Mouse (Mus musculus) CD4-positive helper T cell, adult 2 months (primary cell): ENCODE measurements around the gene Gm21988.

Source experiments
- DNase-seq: peaks from one replicate; pipeline ENCODE4 v3.0.0-alpha.2; 2012; ENCODE audit warnings: low read depth, missing footprints, low spot score

The Gm21988 gene

DNA sequence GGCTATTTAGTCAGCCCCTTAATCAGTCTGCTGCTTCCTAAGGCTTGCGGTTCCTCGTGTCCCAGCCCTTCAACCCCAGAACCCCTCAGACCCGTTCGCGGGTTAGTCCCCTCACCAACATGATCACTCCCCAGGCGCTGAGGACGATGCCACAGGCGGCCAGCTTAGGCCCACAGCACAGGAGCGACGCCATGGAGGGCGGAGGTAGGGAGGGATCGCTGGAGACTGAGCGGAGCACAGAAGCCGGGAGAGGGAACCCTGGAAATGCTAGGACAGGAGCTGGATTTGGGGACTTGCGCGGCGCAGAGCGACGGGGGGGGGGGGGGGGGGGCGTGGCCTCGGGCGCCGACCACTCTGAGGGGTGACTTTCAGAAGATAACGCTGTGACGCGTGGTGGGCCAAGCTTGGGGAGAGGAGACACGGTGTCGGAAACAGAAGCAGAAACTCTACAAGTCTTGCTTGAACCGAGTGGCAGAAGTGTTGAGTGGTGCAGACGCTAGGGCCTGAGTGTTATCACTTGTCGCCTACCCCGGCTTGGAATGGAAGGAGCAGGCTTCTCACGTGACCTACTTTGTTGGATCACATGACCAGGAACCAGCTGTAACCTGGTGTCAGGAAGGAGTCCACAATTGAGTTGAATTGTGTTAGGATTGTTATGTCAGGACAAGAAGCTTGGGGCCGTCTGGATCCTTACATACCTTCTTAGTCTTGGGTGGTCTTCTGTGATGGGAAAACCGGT lies at the start of gene Gm21988, which contains the start of gene Rnasek:
Gene Gm21988 (minus strand): TSS at position 290 of the 739 bp plus-strand sequence.
Gene Rnasek (minus strand): TSS at position 302 of the 739 bp plus-strand sequence.
- peak; percentile 88 for DNase-seq

DNA sequence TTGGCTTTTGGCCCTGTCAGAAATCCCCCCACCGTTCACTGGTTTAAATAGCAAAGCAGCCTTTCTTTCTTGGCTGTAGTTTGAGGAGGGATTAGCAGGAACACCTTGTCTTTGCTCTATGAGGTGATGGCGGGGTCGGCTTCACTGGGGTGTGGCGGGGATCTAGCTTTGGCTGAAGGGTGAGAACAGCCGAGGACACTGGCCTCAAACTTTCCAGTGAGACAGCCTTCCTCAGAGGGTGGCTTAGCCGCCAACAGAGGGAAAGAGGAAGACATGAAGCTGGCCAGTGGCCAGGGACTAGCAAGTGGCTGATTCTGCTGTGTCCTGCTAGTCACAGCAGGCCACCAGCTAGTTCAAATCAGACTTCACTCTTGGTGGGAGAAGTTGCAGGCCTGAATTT lies 49.6 kb upstream of the Gm21988 start:
- no peak for DNase-seq

DNA sequence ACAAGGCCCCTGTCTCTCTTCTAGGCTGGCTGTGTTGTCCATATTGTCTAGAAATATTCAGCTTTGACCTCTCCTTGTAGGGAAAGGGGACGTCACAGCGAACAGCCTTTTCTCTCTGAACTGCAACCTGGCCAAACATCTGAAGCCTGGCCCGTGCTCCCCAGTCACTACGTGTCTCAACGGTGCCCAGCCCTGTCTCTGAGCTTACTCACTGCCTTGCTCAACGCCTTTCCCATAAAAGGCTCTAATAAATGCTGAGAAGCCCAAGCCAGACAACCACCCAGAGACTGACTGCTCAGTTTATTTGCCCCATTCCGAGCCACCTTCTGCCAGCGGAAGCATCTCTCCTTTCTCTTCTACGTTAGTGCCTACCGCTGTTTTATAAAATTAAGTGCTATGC lies 48.5 kb upstream of the Gm21988 start:
- no peak for DNase-seq

DNA sequence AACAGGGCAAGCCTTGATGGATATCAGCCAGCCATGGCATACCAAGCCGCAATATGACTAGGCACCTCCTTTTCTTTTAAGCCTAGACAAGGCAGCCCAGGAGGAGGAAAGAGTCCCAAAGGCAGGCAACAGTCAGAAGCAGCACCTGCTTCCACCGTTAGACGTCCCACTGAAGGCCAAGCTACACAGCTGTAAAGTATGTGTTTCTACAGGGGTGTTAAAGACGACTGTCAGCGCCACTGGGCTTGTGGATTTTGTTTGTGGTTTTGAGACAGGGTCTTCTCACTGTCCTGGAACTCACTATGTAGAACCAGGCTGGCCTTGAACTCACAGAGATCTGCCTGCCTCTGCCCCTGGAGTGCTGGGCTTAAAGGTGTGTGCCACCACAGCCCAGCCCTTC lies 46.1 kb upstream of the Gm21988 start:
- no peak for DNase-seq

DNA sequence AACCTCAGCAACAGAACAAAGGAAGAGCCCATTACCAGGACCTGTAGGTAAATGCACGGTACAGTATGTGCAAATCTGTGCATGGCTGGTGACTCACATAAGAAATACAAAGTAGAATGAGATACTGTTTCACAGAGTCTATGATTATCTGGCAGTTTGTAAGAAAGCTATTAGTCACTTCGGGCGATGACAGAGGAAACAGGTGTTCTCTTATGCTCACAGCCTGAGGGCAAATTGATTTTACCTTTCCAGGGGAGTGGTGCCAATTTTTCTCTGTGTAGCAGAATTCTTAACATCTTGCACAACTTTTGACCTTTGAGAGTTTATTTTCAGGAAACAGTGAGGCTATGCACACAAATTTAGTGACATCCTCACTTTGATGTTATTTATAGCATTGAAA lies 45.1 kb upstream of the Gm21988 start:
- DNase-seq = no peak

DNA sequence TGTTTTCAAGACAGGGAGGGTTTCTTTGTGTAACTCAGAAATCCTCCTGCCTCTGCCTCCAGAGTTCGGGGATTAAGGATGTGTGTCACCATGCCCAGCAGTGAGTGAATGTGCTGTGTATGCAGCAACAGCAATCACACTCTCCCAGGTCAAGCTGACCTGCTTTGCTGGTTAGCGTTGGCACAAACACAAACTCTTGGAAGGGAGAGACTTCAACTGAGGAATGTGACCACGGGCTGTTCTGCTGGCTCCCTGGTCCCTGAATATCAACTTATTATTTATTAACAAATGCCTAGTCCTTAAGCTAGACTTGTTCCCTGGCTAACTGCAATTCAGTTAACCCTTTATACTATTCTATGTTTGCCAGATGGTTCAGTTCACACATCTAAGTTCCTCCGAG lies 44.0 kb upstream of the Gm21988 start:
- no peak for DNase-seq

DNA sequence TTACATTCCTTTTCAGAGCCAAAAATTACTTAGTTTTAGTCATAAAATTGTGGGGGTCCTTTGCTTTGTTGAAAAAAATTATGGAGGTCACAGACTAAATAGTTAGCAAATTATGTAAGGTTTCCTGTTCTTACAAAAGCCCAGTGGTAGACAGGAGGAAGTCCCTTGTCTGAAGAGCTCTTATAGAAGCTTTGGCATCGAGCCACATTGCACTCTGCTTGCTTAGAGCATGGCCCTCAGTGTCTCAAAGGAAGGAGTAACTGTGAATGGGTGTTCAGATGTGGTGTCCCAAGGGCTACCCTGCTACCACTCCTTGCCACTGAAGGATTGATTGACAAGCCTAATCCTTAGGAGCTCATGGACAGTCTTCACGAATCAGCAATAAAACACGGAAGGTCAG lies 40.8 kb upstream of the Gm21988 start:
- DNase-seq = peak; percentile 59

DNA sequence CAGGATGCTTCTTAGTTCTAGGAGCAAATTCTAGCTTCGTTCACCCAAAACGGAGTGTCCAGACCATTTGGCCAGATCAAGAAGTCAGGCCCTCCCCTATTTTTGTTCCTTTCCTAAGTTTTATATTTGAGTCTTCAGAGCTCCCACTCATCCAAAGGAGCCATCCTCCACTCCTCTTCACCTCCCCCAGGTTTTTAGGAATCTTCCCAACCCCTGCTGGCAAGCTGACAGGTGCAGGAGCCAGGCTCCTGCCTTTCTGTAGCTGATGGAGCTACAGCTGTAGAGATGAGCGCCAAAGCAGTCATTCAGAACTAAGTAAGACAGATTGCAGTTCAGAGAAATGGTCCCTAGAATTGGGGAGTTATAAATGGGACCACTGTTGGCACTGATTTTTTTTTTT lies 39.3 kb upstream of the Gm21988 start:
- no peak for DNase-seq

DNA sequence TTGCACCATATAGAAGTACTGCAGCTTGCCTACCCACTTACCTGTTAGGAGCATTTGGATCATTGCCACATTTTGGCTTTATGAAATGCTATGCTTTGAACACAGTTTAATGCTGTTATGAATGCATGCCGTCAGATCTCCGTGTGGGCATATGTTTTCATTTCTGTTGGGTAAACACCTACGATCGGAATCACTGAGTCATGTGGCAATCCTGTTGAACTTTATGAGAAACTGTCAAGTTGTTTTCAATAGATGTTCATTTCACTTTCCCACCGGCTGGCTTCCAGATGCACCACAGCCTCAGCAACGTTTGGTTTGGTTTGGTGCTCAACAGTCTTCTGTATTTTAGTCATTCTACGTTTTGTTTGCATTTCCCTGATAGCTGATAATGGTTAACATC lies 32.0 kb upstream of the Gm21988 start:
- peak; percentile 71 for DNase-seq

DNA sequence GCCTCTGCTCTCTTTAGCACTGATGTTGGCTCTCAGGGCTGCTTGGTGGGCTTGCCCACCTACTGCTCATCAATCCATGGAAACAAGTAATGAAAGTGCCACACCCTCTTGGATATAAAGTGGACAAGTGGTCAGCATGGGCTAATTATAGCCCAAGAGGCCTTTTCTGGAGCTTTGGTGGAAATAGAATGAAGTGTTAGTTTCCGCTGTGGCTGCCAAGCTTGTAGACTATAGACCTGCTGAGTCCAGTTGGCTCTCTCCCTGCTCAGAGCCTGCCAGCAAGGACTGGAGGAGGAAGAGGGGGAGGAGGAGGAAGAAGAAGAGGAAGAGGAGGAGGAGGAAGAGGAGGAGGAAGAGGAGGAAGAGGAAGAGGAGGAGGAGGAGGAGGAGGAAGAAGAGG lies 26.8 kb upstream of the Gm21988 start:
- no peak for DNase-seq

DNA sequence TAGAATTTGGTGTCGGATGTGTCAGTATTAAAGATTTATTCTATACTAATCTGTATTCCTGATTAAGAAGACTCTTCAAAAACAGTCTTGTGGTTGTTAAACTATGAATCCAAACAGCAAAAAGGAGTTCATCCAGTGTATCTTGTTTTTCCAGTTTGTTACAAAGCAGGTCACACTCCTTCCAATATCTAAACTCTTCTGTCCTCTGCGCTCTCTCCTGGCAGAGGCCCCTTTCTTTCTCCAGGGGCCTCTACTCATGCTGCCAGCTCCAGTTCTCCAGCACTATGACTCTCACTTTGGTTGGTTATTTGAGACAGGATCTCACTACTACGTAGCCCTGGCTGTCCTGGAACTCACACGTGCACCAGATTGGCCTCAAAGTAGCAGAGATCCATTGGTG lies 26.2 kb upstream of the Gm21988 start:
- DNase-seq = no peak

DNA sequence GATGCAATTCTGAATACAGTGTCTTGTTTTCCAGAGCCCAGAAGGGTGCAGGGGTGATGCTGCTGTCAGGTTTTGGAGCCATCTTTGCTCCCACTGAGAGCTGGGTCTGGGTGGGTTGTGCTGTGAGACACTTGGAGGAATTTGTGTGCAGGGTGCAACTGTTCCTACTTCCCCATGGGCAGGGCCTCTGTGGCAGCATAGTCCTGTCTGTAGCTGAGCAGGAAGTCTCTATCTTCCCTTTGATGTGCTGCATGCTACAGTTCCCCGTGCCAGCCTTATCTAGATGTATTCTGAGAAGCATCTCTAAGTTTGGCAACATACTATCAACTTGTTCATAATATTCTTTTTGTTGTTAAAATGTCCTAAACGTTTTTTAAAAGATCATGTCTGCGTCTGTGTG lies 25.6 kb upstream of the Gm21988 start:
- DNase-seq = peak; percentile 63

DNA sequence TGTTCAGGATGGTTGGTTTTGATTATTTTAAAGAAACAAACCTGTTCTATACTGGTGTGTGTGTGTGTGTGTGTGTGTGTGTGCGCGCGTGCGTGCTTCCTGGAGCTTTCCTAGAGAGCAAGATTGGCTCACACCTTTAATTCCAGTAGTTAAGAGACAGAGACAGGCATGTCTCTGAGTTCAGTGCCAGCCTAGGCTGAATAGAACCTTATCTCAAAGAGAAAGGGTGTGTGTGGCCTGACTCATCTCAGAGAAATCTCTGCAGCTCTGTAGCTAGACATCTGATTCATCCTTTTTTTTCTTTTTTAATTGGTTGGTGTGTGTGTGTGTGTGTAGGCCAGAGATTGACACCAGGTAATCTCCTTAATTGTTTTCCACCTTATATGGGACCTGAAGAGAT lies 19.4 kb upstream of the Gm21988 start:
- DNase-seq = no peak

DNA sequence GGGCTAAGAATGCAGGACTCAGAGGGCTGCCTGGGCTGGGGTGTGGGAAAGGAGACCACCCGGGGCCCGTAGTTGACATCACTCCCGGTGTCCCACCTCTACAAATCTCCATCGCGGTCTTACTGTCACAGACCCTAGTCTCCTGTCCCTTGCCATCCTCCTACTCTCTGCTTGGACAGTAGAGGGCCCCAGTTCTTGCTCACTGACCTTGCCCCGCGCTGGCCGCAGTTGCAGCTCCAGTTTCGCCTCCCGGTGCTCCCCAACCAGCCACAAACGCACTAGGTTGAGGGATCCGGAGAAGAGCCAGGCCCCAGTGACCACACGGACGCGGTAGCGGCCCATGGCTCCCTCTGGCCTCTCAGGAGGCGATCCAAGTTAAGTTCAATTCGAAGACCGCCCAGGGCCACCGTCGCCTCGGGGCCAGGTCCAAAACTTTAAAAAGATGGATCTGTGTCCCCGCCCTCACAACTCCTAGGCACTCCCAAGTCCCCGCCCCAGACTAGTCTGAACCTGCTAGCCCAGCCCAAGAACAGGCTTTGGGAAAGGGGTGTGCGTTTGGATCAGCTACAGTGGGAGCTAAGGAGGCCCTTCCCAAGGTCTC lies 15.4 kb upstream of the Gm21988 start, which contains the start of gene Alox12:
Gene Alox12 (minus strand): TSS at position 423 of the 601 bp plus-strand sequence.
- DNase-seq = no peak

DNA sequence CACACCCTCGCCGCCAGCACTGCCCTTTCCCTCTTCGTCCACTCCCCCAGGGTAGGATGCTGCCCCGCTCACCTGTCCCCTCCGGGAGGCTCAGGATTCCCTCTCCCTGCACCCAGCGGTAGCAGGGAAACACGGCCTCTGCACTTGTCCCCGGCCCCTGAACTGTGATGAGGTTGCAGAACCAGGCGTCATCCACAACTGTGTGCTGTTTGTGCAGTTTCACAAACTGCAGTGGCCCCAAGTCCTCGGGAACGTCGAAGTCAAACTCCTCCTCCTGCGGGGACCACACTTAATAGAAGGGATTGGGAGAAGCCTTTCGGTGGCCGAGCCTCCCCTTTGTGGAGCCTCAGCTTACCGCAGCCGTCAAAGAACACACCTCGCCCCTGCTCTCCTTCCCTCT lies 14.7 kb upstream of the Gm21988 start:
- DNase-seq = no peak

DNA sequence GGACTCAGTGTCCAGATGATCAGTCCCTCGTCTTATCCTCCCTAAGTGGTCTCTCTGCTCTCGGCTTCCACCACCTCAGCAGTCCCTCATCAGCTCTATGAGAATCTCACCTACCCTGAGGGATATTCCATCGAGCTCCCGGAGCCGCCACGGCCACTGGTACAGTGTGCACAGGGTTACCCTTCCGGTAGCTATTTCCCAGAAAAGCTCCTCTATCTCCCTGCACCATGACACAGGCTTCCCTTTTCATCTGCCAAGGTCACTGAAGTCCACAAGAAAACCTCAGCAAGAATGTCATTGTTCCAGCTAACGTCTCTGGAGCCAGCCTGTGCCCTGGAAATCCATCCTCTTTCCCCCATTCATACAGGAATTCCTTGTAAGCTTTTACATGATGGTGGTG lies 12.2 kb upstream of the Gm21988 start:
- no peak for DNase-seq

DNA sequence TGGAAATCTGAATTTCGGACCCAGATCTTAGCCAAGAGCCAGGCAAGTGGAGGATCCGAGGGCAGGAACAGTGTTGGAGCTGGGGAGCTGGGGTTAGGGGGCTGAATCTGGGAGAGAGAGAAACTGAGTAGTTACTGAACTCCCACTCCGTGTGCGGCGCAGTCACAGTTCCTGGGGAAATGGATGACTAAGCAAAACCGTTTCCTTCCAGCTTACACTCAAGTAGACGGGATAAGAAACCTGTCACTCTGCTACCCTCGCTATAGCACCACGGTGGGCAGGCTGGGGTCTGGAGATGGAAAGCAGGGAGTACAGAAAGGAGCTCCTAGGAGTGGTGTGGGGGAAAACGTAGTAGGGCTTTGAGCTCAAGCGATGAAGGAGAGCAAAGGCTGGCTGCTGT lies 10.5 kb upstream of the Gm21988 start:
- no peak for DNase-seq

DNA sequence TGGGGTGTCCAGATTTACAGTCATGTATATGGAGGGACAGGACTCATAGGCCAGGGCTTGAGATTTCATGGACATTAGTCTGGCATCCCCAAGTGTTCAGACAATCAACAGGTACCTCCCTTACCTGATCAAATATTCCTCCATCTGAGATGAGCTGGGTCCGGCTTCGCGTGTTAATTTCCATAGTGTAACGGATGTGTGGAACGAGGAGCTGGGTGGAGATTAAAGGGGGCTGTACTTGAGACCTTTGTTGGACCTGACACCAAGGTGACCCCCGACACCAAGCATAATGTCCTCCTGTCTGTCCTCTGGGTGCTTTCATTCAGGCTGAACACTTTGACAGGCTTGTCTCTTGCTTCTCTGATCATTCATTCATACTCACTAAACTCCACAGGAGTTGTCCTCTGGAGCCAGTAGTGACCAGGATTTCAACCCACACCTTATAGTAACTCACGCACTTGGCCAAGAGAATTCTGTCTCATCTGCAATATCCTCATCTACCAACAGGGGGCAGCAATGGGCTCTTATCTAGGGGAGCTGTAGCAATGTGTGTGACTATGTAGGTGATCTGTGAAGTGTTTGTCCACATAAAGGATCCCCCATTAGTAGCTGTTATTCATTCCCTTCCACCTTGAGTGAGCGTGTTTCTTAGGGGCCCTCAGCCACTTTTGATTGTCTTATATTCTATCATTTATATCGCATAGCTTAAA lies 7.7 kb upstream of the Gm21988 start:
- peak; percentile 72 for DNase-seq

DNA sequence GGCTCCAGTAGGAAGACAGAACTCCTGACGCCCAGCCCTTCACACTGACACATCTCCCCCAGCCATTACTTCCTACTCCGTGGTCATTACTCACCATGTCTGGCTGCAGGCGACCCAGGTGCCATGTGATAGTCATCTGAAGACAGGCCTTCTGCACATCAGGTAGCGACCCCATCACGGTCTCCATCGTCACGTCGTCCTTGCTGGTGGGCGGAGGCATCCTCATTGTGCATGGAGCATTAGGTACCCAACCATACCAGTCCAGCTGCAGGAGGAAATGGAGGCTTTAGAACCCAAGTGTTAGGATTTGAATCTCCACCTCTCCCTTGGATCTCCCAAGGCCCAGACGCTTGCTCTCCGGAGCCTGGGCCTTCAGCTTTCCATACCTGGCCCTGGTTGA lies 3.0 kb upstream of the Gm21988 start:
- no peak for DNase-seq

DNA sequence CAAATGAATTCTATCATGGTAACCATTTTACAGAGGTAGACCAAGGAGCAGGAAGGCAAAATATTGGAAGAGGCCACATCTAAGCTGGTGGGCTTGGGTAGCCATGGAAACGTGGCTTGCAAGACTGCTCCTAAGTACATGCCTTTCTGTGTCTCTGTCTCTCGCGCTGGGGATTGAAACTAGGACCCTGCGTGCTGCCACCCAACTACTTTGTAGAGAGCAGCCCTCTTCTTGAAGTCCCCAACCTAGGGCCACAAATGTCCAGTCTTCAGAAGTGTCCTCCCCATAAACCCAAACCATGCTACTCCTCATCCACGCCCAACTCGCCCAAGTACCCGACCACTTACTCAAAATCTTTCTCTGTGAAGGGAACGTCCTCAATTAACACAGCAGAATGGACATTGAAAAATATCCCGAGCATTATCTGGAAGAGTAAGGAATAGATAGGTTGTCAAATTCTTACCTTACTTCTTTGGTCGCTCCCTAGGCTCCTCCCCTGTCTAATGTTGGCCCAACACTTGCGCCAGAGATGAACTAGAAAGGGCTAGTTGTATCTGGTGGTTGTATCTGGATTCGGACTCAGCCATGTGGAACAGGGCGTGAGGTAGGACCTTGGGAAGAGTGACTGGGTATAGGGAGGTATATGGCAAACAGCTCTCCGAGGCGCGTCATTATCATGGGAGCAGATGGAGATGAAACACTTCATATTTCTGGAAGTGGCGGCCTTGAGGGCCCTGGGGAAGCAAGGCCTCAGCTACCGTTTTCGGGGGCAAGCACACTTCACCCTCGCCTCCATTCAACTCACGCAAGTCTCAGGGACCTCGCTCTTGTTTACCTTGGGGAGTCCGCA lies 814 bp downstream of the Gm21988 start:
- no peak for DNase-seq

DNA sequence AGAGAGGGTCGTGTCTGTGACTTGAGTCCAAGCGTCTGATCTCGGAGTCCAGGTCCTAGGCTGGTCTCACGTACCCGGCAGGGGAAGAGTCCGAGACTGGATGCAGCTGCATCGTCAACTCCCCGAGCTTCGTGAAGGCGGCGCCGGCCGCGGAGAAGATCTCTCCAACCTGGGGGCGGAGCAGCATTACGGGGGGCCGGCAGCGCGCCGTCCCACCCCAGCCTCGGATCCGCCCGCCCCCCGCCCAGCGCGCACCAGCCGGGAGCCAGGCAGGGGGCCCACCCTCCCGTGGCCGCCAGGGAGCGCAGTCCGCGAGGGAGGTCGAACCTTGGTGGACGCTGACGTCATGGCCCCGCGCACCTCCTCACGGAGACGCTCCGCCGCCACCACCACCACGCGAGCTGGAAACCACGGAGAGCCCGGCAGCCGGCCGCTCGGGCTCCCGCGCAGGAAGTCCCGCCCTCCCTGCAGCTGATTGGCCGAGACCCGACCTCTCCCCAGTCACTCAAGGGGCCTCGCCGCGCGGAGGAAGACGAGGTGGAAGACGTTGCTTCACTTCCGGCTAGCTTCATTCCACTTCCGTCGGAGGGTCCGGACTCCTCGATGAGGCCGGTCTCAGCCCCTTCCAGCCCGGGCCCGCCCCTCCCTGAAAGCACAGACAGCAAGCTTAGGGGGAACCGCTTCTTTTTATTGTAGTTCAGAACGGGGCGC lies 2.0 kb downstream of the Gm21988 start, which contains the start of gene 0610010K14Rik:
Gene 0610010K14Rik (minus strand): TSS at position 458 of the 711 bp plus-strand sequence.
- DNase-seq = peak; percentile 96
